Mouse (Mus musculus) forebrain, embryonic 15.5 days (tissue): ENCODE measurements around the gene Map2k3. TPM values are rescaled to one million over a fixed set of nuclear protein-coding genes. Genes with fewer than 3 reads are reported as not detected.

ENCODE experiments used
- polyA plus RNA-seq: library from polyadenylated mRNA; unstranded; fragments of >200 nt; fragmentation: Nextera tagmentation; extraction: Ambion mirVana; gene quantifications from 2 replicates; pipeline ENCODE4 v1.2.1, GENCODE M21; 2015

The Map2k3 gene
- polyA plus RNA-seq, 1 experiment from 2014 or later, result 32.0 TPM

Other genes starting within 250 kb of the Map2k3 start
- gene Llgl1, start 232.3 kb upstream of the Map2k3 start, polyA plus RNA-seq, result 81.5 and 81.8 TPM in 2 replicates
- gene Flii, start 204.8 kb upstream of the Map2k3 start, polyA plus RNA-seq, result 72.5 and 73.0 TPM in 2 replicates
- gene Mief2, start 203.6 kb upstream of the Map2k3 start, polyA plus RNA-seq, result 21.8 and 25.2 TPM in 2 replicates
- 10.0 and 11.5 TPM in 2 replicates for gene Top3a, start 154.7 kb upstream of the Map2k3 start, polyA plus RNA-seq
- 6.5 and 6.7 TPM in 2 replicates for gene Smcr8, start 154.5 kb upstream of the Map2k3 start, polyA plus RNA-seq
- 19.2 and 19.8 TPM in 2 replicates for gene Shmt1, start 120.3 kb upstream of the Map2k3 start, polyA plus RNA-seq
- 31.0 and 32.3 TPM in 2 replicates for gene Dhrs7b, start 101.4 kb upstream of the Map2k3 start, polyA plus RNA-seq
- gene Tmem11, start 52.8 kb upstream of the Map2k3 start, polyA plus RNA-seq, result 54.6 and 60.8 TPM in 2 replicates
- gene Natd1, start 17.3 kb upstream of the Map2k3 start, polyA plus RNA-seq, result 34.5 and 38.0 TPM in 2 replicates
- 1.6 TPM in 2 replicates for gene Kcnj12, start 90.5 kb downstream of the Map2k3 start, polyA plus RNA-seq
- 0.78 and 0.91 TPM in 2 replicates for gene Tnfrsf13b, start 194.7 kb downstream of the Map2k3 start, polyA plus RNA-seq
- 419 and 436 TPM in 2 replicates for gene Usp22, start 243.0 kb downstream of the Map2k3 start, polyA plus RNA-seq